Mouse (Mus musculus): Measurements from ENCODE around the gene Catsperz.

Gene Catsperz

GRCm38 (mm10) chr19:6947742-6948141, 22.6 kb upstream of the Catsperz start:
- no peak for DNase-seq (ENCODE audit: low read depth in 2 of 2, low spot score in 2 of 2)

DNA sequence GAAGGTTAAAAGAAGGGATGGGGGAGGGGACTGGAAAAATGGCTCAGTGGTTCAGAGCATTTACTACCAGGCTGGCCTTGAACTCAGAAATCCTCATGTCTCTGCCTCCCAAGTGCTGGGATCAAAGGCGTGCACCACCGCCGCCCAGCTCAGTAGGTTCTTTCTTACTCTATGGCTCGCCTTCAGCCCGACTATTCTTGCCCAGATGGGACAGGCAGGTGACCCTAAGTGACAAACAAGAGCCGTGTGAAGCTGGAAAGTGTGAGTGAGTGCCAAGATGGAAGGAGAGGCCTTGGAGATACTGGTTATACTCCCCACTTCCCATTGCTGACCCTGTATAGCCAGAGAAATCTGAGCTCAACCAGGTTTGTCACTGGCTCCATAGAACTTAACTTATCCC, 18.5 kb upstream of the Catsperz start:
- no peak for DNase-seq (ENCODE audit: low read depth in 2 of 2, low spot score in 2 of 2)

DNA sequence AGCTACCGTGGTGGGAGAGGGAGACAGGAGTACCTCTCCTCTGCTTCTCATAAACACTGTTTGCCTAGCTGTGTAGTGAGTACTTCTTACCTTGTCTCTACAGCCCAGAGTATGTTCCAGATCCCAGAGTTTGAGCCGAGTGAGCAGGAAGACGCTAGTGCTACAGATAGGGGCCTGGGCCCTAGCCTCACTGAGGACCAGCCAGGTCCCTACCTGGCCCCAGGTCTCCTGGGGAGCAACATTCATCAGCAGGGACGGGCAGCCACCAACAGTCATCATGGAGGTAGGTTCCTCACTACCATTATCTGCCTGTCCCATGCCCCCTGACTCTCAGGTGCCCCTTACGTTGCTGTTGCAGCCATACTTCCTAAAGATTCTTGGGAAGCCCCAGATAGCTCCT, 17.6 kb upstream of the Catsperz start:
- DNase-seq (ENCODE audit: low read depth in 2 of 2, low spot score in 2 of 2) = no peak

DNA sequence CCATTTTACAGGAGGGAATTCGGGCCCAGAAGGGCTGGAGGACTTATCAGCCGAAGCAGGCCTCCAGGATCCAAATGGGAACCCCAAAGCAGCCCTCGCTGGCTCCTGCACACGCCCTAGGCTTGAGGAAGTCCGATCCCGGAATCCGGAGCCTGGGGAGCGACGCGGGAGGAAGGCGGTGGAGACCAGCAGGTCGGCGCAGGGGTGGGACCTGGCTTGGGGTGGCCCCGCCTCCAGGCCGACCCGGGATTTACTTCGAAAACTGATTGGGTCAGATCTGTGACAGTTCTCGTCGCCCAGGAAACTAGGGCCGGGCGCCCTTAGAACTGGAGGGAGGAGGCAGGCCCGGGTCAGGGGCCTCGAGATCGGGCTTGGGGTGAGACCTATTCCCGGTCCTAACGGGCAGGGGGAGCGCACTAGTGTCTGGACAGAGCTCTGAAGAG, 17.1 kb upstream of the Catsperz start, which contains the start of gene Gpr137:
Gene Gpr137, minus strand, starts transcription at position 232 of the 443 bp plus-strand sequence.
- DNase-seq (ENCODE audit: low read depth in 2 of 2, low spot score in 2 of 2) = peak; percentile 76 to 85

DNA sequence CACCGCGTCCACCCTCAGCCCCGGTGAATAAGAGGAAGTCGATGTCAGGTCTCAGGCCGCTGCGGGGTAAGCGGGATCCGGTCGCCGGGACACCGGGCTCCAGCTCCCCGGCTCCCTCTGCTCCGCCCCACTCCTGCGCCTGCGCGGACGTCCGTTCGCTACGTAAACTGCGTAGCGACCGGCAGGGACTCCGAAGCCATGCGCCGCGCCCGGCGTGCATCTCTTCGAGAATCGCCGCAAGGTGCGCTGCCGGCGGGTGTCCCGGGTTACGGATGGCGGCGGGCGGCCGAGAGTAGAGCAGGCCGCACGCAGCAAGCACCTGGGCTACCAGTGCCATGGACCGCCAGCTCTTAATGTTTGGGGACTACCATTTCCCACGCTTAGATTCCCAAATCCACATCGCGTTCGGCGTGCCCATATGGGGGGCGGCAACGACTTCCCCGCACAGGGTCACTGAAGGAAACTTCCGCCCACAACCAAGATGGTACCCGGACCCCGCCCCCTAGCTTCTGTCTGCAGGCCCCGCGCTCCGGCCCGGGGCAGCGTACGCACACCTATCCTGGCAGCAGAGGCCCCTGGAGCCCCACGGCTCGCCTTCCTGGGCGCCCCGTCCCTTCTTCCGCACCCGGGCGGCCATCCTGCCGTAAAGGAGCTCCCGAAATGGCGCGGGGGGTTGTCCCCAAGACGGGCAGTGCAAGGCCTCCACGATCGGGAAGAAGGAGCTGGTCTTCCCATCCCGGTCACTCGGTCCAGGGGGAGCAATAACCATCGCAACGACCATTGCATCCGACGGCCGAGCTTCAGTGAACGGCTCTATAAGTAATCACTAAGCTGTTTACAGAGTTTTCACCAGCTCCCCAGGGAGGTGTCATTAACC, 16.4 kb upstream of the Catsperz start, which contains the start of gene Bad:
Gene Bad, plus strand, starts transcription at position 490 of the 877 bp plus-strand sequence.
- peak; percentile 90 to 96 for DNase-seq (ENCODE audit: low read depth in 2 of 2, low spot score in 2 of 2)

DNA sequence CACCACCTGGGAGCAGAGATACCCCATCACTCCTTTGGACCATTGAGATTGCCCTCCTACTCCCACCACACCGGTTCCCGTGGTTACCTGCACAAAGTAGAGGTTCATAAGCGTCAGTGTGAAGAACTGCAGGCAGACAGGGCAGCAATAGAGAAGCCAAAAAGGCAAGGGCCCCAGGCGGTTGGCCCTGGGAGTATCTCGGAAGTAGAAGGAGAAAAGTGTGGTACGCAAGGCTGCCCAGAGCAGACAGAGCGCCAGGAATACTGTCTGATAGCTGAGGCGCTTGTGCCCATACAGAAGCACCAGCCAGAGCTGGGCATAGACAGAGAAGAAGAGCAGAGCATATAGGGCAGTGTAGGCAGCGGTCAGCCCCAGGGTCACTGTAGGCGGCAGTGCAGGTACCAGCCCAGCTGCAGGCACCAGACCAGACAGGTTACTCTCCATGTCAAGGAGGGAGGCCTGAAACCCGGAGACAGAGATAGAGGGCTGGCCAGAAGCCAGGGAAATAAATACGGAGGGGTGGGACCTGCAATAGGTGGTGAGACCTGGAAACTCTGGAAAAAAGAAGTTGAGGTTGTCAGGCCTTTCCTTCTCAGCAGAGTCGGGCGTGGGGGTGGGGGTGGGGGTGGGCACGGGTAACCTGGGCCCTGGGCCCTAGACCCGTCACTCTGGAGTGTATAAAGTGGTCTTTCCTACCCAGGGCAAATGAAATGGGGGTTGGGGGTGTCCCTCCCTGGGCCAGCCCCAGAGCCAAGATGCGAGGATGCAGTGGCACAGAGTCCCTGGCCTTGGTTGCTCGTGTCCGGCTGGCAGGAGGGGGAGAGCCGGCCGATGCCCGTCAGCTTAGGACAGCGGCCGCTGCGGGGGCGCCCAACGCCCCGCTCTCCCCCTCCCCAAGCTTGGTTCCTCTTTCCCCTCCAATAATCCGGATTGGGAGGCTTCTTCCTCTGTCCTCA, 15.5 kb upstream of the Catsperz start:
- no peak for DNase-seq (ENCODE audit: low read depth in 2 of 2, low spot score in 2 of 2)

GRCm38 (mm10) chr19:6939106-6940002, 14.2 kb upstream of the Catsperz start:
- no peak for DNase-seq (ENCODE audit: low read depth in 2 of 2, low spot score in 2 of 2)

DNA sequence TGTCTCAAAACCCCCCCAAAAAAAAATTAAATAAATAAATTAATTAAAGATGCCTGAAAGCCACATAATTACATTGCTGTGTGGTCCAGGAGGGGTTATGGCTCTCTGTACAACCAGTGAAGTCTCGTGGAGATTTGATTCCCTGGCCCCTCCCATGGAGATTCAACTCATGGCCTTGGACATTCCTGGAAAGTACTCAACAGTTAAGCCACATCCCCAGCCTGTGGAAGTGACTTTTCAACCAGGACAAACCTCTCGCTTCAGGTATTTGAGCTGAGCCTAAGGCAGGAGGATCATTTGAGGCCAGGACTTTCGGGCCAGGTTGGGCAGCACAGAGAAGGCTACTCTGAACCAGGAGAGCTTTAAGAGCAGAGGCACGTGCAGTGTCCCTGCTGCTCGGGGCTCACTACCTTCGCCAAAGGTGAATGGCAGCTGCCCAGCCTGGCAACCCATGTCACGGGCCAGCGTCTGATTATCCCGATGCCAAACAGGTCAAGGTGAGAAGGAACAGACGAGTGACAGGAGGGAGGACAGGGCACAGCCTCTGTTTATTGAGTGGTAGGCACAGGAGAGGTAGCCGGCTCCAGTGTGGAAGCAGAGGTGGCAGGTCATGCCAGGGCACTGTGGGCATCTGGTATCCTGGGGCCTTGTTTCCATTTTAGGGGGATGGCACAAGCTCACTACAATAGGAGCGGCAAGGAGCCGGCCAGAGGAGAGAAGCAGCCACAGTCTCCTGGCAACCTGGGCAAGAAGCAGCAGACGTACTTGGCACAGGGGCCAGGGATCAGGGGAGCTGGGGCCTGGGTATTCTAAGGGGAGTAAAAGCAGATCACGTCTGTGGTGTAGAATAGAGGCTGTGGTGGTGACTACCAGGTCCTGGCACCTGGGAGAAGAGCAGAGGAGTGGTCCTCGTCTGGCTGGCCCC, 12.6 kb upstream of the Catsperz start:
- DNase-seq (ENCODE audit: low read depth in 2 of 2, low spot score in 2 of 2) = no peak

DNA sequence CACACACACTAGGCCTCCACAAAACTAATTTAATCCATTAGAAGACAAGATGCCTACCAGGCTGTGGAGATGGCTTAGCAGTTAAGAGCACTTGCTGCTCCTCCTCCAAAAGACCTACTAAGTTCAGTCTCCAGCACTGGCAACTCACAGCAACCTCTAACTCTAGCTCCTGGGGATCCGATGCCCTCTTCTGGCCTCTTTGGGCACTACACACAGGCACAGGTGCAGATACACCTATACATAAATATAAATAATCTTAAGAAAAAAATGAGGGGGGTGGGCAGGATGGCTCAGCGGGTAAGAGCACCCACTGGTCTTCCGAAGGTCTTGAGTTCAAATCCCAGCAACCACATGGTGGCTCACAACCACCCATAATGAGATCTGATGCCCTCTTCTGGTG, 11.1 kb upstream of the Catsperz start:
- DNase-seq (ENCODE audit: low read depth in 2 of 2, low spot score in 2 of 2) = peak in 1 of 2 experiments; percentile 45

DNA sequence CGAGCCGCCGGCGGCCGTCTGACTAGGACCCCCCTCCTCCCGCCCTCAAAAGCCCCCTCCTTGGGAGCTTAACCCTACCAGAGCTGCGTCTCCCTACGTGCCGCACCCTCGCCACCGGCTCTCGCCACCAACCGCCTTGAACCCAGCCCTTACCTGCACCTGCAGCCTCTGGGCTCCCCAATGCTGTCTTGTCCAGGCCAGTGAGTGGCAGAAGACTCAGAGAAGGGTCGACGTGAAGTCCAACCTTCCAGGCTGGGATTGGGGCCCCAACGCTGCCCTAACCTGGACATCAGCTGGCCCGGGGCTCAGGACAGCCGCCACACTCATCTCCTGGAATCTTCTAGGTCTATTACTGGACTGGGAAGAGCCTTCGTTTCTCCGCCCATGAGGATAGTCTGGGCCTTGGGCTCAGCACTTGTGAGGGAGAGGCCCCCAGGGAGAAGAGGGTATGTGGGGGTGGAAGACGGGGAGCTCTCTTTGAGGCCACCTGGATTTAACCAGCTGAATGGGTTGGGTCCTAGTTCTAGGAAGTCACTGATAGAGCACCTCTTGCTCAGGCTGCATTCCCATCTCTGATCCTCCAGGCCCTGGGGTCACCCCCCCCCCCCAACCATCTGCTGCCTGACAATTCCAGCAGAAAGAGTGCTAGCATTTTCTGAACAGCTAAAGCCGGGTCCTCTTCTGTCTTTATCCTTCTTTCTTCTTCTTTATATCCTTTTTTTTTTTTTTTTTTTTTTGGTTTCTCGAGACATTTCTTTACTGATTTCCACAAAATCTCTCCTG, 9.2 kb upstream of the Catsperz start, which contains the start of gene Kcnk4:
Gene Kcnk4, minus strand, starts transcription at position 321 of the 783 bp plus-strand sequence.
- no peak for DNase-seq (ENCODE audit: low read depth in 2 of 2, low spot score in 2 of 2)

- no peak for DNase-seq (ENCODE audit: low read depth in 2 of 2, low spot score in 2 of 2)
Measured at GRCm38 (mm10) chr19:6933436-6934194, 8.4 kb upstream of the Catsperz start.

DNA sequence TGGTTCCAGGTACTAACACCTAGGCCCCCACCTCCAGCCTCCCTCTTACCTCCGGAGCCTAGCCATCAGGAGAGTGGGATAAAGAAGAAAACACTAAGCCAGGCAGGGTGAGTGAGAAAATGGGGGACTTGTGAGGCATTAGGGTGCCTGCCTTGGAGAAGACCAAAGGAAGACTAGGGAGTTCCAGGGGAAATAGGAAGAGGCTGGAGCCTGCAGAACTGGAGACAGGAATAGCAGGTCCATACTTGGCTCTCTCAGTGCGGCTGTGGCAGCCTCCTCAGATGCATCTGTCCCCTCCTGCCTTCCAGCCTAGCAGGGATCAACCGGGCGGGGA, 7.9 kb upstream of the Catsperz start:
- DNase-seq (ENCODE audit: low read depth in 2 of 2, low spot score in 2 of 2) = no peak

GRCm38 (mm10) chr19:6932018-6932417, 6.8 kb upstream of the Catsperz start:
- DNase-seq (ENCODE audit: low read depth in 2 of 2, low spot score in 2 of 2) = no peak

DNA sequence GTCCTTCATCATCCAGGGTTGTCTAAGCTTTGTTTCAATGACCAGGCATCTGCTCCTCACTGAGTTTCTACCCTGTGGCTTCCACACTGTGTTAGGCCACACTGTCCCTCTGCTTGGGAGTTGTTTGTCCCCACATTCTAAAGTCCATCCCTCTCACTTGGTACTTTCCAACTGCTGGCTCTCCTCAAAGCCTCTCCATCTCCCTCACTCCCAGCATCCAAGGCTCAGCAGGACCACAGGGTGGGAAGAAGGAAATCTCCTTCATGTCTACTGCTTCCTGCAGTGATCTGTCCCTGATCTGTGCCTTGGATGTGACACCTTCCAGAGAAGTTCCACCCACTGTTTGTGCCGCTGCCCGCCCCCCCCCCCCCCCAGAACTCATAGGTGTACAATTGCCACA, 5.8 kb upstream of the Catsperz start:
- DNase-seq (ENCODE audit: low read depth in 2 of 2, low spot score in 2 of 2) = no peak

DNA sequence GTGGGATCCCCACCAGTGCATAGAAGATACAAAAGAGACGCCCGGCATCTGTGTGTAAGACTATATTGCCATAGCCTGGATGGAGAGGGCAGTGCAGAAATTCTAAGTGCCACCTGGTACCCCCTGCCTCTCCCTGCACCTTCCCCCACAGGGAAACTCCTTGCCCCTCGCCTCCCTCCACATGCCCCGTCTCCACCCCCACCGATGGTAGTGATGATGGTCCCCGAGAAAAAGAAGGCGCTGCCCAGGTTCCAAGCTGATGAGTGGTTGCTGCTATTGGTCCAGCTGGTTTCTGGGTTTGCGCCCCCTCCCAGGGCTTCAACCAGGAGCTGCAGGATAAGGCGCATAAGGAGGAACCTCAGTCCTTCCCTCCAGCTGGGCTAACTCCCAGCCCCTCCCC, 2.9 kb upstream of the Catsperz start:
- DNase-seq (ENCODE audit: low read depth in 2 of 2, low spot score in 2 of 2) = no peak

GRCm38 (mm10) chr19:6926559-6927255, 1.5 kb upstream of the Catsperz start:
- DNase-seq (ENCODE audit: low read depth in 2 of 2, low spot score in 2 of 2) = no peak

DNA sequence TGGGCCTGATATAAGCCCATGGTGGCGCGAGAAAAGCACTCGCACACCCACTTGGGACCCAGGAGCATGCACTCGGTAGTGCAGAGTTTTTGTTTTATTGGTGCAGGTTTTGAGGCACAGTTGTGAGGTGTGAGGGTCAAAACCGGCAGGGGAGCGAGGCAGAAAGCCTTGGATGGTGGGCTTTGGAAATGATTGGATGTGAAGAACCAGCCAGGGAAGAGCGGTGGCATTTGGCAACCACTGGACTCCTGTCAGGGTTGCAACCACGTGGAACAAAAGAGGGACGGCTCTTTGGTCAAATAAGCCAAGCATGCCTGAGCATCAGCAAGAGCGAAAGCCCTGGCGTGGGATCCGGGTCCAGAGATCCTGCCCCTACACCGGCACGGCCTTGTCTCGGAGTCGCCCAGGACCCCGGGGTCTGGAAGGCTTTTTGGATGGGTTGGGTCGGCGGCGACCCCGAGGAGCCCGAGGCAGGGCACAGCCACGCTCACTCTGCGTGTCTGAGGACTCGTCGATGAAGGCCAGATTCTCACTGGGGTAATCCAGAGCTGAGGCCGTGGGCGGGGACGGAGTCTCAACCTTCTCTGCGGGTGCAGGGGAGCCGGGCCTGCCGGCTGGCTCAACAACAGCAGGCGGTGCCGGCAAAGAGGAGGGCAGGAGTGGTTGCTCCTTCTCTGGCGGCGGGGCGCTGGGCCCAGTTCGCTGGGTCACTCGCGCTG, 590 bp upstream of the Catsperz start:
- no peak for DNase-seq (ENCODE audit: low read depth in 2 of 2, low spot score in 2 of 2)

Data from CD8-positive naive resting alpha-beta T cell, adult 2 months (primary cell).